Mouse (Mus musculus): ENCODE data around the gene Ctso.

The Ctso gene

DNA sequence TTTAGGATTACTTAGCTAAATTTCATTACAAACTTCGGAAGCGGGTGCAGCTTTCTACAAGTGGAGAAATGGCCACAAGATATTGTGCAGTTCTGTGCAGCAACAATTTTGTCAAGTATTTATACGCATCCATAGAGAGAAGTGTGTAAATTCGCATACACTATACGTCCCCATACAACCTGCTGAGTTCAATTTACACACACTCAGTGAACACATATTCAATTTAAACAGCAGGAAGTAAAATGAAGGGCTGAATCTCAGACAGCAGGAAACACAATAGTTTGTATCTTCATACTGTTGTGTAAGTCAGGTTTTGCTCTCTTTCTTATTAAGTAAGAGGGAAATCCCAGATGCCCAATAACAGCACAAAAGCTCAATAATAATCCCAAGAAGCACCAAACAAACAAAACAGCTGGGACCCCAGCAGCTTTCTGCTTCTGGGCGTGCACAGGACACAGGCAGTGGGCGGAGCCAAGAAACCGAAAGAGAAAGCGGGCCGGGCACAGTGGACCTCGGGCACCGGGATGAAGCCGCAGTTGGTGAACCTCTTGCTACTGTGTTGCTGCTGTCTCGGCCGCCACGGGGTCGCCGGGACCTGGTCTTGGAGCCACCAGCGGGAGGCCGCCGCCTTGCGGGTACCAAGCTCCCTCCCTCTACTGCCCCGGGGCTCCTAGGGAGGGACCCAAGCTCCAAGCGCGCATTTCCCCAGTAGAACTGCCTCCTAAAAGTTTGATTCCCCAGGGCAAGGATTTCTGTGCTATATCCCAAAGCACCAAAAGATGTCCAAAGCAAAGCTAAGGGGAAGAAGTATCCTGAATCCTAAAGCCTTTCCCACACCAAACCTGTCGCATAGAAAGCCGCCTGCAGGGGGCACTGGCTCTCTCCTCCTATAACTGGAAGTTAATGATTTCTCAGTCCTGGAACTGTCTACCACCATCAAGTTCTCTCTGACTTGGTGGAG lies at the start of gene Ctso:
TSS of gene Ctso (plus strand) at position 461 of the 961 bp plus-strand sequence.
- peak; percentile 84 to 86 for DNase-seq (ENCODE audit: low spot score in 2 of 2)

DNA sequence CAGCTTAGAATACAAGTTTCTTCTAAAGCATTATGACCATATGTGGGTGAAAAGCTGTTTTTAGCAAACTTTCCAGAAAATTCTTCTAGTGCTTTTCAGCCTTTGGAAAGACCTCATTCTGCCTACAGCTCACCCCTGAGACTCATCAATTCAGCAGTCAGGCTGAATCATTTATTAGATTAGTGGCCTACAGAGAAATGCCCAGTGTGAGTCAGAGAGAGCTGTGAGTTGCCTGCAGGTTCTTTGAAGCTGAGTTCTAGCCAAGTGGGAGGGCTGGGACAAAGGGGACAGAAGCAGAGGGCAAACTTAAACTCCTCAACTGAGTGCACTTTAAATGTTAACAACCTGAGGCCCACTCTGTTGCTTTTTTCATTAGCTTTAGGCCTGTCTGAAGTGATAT lies 48.5 kb upstream of the Ctso start:
- DNase-seq (ENCODE audit: low spot score in 2 of 2) = no peak

DNA sequence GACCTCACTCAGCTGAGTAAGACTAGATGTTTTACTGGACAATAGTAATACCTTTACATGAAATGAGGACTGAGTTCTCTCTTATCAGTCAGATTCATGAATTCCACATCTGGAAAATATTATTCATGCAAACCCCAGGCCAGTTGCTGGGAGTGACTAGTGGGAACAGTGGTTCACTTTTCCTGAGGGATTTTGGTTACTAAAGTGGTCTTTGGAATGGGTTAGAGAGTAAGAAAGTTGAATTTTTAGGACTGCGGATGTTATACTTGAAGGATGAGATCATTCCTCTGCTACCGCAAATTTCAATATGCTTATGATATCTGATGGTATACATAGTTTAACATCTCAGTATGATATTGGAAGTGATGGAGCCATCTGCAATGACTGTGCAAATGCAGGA lies 46.8 kb upstream of the Ctso start:
- no peak for DNase-seq (ENCODE audit: low spot score in 2 of 2)

DNA sequence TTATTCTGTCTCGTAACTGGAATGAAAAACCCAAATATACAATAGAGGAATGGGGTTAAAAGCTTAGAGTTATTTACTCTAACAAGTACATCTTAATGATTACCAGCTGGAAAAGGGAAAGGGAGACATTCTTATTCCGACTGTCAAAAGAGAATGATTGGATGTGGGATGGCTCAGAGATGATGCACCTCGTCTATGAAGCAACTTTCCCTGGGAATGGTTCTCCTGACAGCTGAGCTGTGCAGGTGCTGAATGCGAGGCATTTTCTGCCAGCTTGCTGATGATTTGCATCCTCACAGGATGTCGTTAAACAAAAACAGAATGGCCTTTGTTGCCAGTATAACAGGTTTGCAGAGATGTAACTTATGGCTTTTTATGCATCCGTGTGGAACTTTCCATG lies 43.3 kb upstream of the Ctso start:
- DNase-seq (ENCODE audit: low spot score in 2 of 2) = no peak

DNA sequence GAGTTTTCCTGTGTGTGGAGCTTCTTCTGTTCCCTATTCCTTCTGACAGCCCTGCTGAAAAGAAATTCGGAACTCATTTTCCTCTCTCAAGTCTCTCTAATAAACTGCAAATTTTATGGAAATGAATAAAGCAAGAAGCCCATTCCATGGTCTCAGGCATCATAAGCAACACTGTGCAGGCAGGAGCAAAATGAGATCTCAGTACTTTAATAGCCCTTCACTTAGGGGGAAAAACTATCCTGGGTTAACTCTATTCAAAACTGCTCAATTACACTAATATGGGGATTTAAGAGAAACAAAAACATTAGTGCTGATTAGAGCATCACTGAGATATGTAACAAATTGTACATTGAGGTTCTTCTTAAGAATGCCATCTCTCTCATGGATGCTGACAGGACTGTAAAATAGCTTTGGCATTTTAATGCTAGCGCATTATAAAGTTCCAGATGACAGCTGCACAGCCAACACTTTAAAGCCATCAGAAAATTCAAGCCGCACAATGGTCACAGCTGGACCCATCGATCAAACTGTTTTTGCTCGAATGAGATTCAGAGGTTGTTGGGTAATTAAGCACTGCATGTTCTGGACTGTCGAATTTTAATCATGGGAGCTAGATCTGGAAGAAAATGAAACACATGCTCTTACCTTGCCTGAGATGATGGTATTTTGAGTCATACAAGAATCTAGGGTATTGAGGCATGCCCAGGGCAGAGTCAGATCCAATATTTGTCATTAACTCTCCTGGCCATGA lies 21.9 kb upstream of the Ctso start:
- DNase-seq (ENCODE audit: low spot score in 2 of 2) = no peak

DNA sequence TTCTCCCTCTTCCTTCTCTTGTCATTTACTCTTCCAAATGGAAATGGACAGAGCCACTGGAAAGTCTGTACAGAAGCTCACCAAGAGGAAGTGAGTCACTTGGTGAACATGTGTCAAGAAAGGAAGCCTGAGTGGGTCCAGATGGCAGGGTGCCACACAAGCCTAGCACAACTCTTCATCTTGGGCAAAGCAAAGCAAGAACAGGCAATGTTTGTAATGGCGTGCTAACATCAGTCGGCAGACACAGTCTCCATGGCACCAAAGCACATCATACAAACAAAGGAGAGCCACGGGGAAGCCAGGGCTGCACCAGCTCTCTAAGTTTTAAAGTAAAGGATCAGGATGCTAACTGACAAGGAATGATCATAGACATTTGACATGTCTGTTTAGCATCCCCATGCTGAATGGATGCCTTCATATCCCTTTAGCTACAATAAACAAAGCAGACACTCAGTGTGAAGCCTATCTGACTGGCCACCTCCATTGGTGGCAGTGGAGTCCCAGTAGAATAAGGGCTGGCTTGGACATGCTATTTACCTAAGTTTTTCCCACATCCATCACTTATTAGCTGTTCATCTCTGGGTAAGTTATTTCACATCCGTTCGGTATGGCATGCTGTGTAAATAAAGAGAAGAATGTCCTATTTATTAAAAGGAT lies 16.2 kb upstream of the Ctso start:
- DNase-seq (ENCODE audit: low spot score in 2 of 2) = no peak

DNA sequence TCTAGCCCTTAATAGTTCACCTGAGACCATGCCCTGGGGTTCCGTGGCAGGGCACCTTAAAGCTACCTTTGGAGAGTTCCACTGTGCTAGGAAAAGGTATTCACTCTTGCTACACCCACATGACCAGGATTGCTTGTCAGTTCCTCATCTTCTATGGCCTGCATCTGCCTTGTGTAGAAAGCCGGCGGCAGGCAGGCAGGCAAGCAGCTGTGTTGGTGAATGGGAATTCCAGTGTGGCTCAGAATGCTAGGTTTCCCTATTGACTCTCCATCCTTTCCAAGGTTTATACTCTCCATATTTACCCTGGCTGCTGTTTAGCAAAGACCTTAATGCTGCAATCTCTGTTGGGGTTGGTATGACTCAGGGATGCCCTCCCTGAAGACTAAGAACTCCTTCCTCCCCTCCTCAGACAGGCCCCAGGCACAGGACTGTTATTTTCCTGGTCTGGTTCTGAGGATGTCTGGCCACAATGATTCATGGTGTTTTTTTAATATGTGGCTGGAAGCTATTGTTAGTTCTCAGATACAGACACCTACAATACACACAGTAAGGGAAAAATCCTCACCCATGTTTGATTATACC lies 15.0 kb upstream of the Ctso start:
- DNase-seq (ENCODE audit: low spot score in 2 of 2) = no peak

DNA sequence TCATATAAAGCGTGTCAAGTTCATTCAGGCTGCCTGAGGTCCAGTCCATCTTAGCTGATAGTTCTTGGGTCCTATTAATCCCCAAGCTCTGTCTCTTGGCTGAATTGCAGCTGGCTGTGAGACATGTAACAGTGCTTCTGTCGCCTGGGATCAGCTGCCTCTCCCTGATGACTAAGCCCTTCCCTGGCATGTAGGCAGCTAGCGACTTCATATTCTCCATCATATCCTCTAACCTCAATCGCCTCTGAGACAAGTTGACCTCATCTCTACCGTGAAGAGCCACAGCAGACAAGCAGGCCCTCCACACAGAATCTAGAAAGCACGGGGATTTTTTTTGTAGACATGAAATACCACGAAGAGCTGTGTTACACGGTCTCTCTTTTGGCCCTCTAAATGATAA lies 14.2 kb upstream of the Ctso start:
- no peak for DNase-seq (ENCODE audit: low spot score in 2 of 2)

DNA sequence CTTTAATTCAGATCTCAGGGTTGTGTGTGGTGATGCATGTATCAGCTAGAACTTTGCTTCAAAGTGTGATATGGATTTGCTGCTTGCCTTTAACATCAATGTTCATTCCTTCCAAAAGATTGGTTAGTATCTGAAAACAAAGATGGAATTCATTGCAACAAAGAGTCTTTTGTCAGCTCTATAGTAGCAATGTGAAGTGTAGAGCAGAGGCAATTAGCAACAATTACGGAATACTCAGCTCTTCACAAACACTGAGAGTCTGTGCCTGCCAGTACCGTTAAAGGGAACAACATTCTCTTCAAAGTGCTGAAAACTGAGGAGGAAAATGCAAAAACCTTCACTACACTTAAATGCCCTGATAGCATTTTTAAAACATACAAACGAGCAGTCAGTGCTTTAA lies 12.7 kb upstream of the Ctso start:
- DNase-seq (ENCODE audit: low spot score in 2 of 2) = no peak

DNA sequence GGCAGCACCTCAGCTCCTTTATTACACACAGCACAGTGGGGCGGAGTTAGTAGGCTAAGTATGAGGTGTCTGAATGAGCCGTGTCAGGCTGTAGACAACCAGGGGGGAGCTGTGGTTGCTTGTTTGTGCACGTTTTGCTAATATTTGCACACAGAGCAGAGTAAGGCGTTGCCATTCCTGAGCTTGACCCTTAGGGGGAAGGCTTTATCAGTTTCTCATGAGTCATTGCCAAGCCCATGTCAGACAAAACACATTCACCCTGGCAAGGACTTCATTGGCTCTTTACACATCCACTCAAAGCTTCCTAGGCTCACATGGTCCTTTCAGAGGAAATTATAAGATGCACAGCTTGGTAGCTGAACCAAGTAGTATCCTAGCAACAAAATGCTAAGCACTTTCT lies 9.5 kb upstream of the Ctso start:
- DNase-seq (ENCODE audit: low spot score in 2 of 2) = no peak

DNA sequence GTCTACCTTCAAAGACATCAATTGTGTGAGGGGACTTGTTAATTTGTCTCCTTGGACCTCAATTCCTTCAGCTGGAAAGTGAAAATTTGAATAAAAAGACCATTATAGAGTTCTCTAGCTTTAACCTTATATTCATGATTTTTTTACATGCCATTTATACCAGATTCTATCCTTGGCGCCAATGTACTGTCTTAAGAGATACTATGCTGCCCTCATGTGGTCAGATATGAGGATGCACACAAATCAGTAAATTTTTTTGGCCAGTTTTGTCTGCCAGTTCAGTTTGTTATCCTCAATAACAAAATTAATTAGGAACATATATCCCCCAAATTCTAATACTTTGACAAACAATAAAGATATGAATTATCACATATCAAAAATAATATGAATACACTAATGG lies 7.5 kb upstream of the Ctso start:
- peak; percentile 35 to 55 for DNase-seq (ENCODE audit: low spot score in 2 of 2)

DNA sequence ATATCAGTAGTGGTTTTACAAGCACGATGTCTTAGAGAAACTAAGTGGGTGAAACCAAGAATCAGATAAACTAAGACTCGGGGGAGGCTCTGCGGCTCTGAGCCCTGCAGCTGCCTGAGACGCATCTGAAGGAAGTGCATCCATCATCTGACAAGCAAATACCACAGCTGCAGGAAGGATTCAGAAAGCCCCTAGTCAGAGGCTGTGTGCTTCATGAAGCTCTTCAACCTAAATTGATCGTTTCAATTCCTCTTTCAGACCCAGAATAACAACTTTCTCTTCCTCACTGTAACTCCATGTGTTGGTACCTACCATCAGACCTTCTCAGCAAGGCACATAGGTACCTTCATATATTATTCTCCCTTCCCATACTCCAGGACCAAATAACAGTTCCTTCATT lies 6.5 kb upstream of the Ctso start:
- peak in 1 of 2 experiments; percentile 70 for DNase-seq (ENCODE audit: low spot score in 2 of 2)

DNA sequence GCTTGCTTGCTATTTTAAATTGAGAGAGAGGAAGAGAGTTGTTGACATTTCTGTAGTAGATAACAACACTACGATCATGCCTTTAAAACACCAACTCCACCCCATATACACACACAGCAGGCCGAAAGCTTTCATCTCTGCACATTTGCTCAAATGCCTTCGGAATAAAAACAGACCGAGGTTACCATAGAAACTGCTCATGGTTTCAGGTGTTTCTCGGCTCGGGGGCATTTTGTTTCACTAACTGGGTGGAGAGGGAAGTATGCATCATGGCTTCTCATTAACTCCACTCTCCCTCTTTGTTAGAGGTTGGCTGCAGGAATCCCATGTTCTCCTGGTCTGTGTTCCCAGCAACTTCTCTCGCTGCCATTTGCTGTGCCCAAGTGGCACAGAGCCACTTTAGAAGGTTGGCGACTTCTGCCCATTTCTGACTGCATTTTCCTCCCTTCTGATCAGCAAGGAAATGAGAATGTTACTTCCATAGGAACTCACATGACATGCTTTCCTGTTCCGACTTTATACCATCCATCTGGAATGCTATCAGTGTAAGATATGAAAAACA lies 5.6 kb upstream of the Ctso start:
- DNase-seq (ENCODE audit: low spot score in 2 of 2) = peak in 1 of 2 experiments; percentile 36

DNA sequence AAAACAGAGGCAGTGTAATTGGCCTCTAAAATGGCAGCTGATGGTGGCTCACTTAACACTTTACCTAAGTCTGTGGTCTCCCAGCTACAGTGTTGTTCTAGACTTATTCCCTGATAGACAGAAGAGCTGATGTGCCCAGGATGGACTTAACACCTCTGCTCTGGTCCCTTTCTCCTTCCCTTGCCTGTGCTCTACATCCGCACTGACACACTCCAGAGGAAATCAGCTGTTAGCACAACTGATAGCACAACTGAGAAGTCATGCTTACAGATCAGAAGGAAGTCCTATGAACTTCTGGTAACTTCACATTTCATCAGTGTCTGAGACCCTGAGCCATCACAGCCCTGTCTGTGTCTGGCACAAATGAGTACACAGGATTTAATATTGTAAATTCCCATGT lies 3.3 kb upstream of the Ctso start:
- no peak for DNase-seq (ENCODE audit: low spot score in 2 of 2)

DNA sequence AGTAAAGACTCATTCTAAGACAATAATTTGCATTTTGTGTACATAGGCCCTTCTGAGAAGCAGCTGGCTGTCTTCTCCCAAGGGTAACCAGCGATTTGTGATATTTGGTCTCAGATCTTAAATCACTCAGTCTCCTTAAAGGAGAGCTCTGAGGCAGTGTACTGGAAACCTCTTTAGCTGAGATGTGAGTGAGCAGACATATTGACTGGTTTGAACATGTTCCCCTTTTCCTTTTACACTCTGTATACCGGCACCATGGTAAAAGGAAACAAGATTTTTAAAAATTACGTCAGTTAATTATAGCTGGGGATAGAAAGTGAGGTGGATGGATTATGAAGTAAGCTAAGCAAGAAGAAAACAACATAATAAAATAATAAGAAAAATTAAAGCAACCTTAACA lies 706 bp upstream of the Ctso start:
- DNase-seq (ENCODE audit: low spot score in 2 of 2) = no peak

DNA sequence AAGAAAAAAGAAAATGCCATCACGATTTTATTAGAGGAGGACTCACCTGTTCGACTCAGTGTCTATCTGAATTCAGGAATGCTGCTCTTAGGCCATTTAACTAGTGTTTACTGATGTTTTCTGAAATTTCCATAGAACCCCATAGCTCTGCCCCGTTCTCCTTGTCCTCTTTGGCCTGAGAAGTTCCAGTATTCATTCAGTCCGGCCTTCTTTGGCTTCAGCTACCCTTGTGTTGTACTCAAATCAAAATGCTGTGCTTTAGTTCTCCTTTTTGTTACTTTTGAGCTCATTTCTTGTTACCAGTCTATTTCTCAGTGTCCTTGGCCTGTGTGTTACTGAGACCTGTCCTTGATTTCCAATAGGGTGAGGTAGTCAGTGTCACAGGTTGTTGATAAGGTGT lies 947 bp downstream of the Ctso start:
- DNase-seq (ENCODE audit: low spot score in 2 of 2) = no peak

DNA sequence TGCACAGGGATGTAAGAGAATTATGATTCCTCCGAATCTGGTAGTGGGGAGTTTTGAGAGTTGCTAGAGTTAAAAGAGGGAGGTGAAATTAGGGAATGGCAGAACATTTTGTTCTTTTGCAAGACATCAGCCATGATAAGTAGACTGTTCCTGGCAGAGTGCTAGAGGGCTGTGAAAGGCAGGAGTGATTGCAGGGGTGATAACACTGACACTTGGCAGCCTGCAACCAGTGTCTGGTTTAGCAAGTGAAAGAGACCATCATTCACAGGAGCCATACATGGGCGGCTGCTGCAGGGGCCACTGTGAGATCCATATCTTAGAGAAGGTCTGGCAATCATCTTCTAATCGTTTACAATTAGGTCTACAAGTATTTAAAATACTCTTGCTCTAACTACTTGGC lies 6.5 kb downstream of the Ctso start:
- DNase-seq (ENCODE audit: low spot score in 2 of 2) = no peak

DNA sequence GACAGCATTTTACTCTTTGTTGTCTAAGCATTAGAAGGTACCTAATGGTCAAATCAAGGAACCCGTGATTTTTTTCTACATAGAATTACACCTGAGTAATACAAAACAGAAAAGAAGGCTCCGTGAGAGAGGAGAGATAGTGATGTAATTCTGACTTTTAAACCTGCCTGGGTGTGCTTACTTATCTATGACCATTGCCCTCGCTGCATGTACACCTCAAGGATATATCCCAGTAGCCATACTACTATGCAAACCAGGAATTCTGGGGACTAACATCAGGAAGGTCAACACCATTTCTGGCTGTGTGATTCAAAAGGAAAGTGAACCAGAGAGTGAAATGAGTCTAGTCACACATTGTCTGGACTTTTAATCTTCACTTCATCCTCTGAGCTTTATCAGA lies 9.9 kb downstream of the Ctso start:
- no peak for DNase-seq (ENCODE audit: low spot score in 2 of 2)

DNA sequence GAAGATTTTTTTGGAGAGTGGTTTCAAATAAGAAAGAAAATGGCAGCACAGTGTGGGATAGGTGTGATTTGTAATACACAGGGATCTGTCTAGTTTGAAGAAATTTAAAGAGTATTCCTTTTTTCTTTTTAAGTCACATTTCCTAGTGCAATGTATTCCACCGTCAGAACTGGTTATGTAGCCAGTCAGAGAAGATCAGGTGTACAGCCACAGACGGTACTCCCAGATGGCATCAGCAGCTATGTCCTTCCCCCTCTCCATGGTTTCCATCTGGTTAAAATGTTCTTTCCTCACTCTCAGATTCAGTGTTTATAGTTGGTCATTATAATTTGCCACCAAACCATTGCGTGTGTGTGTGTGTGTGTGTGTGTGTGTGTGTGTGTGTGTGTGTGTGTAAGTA lies 10.7 kb downstream of the Ctso start:
- DNase-seq (ENCODE audit: low spot score in 2 of 2) = no peak

DNA sequence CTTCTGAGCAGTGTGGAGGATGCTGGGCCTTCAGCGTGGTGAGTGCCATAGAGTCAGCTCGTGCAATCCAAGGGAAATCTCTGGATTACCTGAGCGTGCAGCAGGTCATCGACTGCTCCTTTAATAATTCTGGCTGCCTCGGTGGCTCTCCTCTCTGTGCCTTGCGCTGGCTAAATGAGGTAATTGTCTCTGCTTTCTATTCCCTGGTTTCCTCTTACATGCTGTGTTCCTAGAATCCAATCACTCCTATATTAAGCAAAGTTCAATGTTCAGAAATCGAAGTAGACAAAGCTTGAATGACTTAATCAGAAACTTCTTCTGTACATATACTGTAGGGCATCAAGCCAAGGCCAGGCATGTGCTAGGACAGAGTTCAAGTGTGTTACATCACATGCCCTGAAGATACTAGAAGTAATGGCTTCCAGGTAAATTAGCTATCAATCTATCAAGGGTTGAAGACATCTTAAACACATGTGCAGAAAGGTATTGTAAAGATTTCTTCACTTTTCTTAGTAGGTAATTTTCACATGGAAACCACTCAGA lies 12.5 kb downstream of the Ctso start:
- no peak for DNase-seq (ENCODE audit: low spot score in 2 of 2)

DNA sequence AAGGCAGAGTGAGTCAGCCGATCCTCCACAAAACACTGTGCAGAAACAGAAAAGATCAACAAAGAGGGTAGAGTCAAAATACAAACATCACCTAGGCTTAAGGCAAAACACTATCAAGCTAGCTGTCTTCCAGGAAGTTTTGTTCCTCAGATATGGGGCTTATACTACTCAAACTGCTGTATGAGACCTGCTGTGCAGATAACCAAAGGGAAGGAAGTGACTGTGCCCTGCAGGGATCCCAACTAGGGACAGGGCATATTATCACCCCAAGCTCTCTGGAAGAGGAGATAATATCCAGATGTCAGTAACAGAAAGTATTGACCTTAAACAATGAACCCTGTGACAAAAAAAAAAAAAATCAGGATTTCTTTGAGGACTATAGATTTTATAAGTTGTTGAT lies 16.6 kb downstream of the Ctso start:
- no peak for DNase-seq (ENCODE audit: low spot score in 2 of 2)

DNA sequence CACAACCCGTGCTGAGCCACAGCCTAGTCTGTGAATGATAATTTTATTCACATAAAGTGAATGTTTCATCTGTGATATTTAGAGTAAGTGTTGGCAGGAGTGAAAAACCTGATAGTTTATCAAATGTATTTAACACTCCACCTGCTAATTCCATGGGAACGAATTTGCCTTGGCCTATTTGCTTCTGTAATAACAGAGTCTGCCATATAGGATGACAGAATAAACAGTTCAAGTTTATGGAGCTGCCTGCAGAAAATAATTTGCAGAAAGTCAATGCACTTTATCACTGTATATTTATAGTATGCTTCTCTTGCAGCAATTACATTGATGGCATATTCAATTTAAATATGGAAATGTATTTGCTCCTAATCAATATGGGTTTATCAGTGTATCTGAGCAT lies 19.4 kb downstream of the Ctso start:
- DNase-seq (ENCODE audit: low spot score in 2 of 2) = no peak

Data from natural killer cell, adult 2 months (primary cell).